Mouse (Mus musculus): ENCODE data around the gene Gm3029. TPM values are rescaled to one million over a fixed set of nuclear protein-coding genes. Genes with fewer than 3 reads are reported as not detected.
"Not testable (repeated sequence)": the region's sequence is repeated elsewhere in the genome, so short reads cannot be mapped to it uniquely, and the experiment has no call there.

Gm3029 gene
- polyA plus RNA-seq (2012; rRNA removed): not detected in 2 replicates

DNA sequence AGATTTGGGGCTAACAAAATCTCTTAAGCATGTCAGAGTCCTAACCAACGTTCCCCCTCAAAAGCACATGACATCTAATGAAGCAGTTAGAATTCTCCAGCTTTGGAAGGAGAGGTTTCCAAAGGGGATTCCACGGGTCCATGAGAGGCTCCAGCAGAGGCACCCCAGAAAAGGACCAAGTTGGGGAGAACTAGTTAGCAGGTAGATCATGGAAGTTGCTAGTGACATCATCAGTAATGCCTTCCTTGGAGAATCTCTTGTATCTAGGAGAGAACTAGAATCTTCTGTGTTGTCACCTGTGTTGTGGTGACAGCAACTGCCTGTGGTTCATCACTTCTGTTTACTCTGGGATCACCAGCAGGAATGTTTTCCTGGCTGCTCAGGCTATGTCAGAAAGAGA is at the start of gene Gm3029:
Gene Gm3029 (plus strand): TSS at position 301 of the 400 bp plus-strand sequence.
- 55% methylated on average over 2 of the region's 2 CpGs for WGBS
- not testable (repeated sequence) for H3K27me3 ChIP-seq (replicated peaks; ENCODE audit: control insufficient read depth, insufficient read depth, low read length); DNase-seq; H3K4me1 ChIP-seq (ENCODE audit: control insufficient read depth, insufficient read depth, low read length); H3K27ac ChIP-seq (ENCODE audit: insufficient read depth, low read depth, low read length); H3K4me3 ChIP-seq (ENCODE audit: insufficient read depth, low read depth, low read length); H3K36me3 ChIP-seq (ENCODE audit: control insufficient read depth, insufficient read depth, low read length)

DNA sequence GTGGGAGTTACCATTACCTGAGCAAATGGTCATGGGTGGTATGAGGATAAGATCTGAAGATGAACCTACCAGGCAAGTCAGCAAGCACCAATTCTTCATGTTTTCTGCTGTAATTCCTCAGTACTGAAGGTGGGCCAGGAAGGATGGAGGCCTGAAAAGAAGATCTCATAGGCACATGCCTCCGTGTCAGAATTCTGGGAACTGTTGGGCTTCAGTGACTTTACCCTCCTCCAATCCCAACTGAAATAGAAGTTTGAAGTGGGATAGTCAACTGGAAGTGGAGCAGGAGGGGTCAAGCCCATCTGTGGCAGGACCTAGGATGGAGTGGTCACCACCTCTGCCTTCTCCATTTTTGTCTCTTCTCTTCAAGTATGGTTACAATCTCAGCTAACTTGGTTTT is 47.7 kb upstream of the Gm3029 start, which contains the start of gene Gm2916:
Gene Gm2916 (plus strand): TSS at position 301 of the 400 bp plus-strand sequence.
- H3K27me3 ChIP-seq (replicated peaks; ENCODE audit: control insufficient read depth, insufficient read depth, low read length); H3K27ac ChIP-seq (ENCODE audit: insufficient read depth, low read depth, low read length); H3K4me1 ChIP-seq (ENCODE audit: control insufficient read depth, insufficient read depth, low read length); H3K4me3 ChIP-seq (ENCODE audit: insufficient read depth, low read depth, low read length); DNase-seq; H3K36me3 ChIP-seq (ENCODE audit: control insufficient read depth, insufficient read depth, low read length): not testable (repeated sequence)
- WGBS: no CpG with 5 or more reads among the region's 1 CpGs

GRCm38 (mm10) chr14:3963247-3963646 is 31.7 kb downstream of the Gm3029 start, which contains the start of gene Gm3095:
Gene Gm3095 (plus strand): TSS chr14:3963547.
- not testable (repeated sequence) for H3K27me3 ChIP-seq (replicated peaks; ENCODE audit: control insufficient read depth, insufficient read depth, low read length); H3K27ac ChIP-seq (ENCODE audit: insufficient read depth, low read depth, low read length); H3K36me3 ChIP-seq (ENCODE audit: control insufficient read depth, insufficient read depth, low read length); DNase-seq; H3K4me3 ChIP-seq (ENCODE audit: insufficient read depth, low read depth, low read length); H3K4me1 ChIP-seq (ENCODE audit: control insufficient read depth, insufficient read depth, low read length)
- WGBS: no CpG with 5 or more reads among the region's 2 CpGs

Other genes starting within 250 kb of the Gm3029 start
- not detected in 2 replicates for gene Gm3043, start 243.0 kb upstream of the Gm3029 start, polyA plus RNA-seq (2012; rRNA removed)
- gene Gm3002, start 121.7 kb upstream of the Gm3029 start, polyA plus RNA-seq (2012; rRNA removed): not detected in 2 replicates
- gene Gm3033, start 85.5 kb upstream of the Gm3029 start, polyA plus RNA-seq (2012; rRNA removed): not detected in 2 replicates
- gene Gm2916, start 47.6 kb upstream of the Gm3029 start, polyA plus RNA-seq (2012; rRNA removed): not detected in 2 replicates
- not detected in 2 replicates for gene Gm3095, start 31.8 kb downstream of the Gm3029 start, polyA plus RNA-seq (2012; rRNA removed)
- not detected in 2 replicates for gene Gm3099, start 66.6 kb downstream of the Gm3029 start, polyA plus RNA-seq (2012; rRNA removed)
- gene Gm5796, start 92.2 kb downstream of the Gm3029 start, polyA plus RNA-seq (2012; rRNA removed): not detected in 2 replicates
- gene Gm3115, start 152.4 kb downstream of the Gm3029 start, polyA plus RNA-seq (2012; rRNA removed): not detected in 2 replicates
- not detected in 2 replicates for gene Gm8108, start 178.8 kb downstream of the Gm3029 start, polyA plus RNA-seq (2012; rRNA removed)
- not detected in 2 replicates for gene Gm3127, start 233.3 kb downstream of the Gm3029 start, polyA plus RNA-seq (2012; rRNA removed)

All from kidney, adult 2 months (tissue).